Comparison of ENCODE assay signal across 11 mouse cellular contexts in the genomic region with DNA sequence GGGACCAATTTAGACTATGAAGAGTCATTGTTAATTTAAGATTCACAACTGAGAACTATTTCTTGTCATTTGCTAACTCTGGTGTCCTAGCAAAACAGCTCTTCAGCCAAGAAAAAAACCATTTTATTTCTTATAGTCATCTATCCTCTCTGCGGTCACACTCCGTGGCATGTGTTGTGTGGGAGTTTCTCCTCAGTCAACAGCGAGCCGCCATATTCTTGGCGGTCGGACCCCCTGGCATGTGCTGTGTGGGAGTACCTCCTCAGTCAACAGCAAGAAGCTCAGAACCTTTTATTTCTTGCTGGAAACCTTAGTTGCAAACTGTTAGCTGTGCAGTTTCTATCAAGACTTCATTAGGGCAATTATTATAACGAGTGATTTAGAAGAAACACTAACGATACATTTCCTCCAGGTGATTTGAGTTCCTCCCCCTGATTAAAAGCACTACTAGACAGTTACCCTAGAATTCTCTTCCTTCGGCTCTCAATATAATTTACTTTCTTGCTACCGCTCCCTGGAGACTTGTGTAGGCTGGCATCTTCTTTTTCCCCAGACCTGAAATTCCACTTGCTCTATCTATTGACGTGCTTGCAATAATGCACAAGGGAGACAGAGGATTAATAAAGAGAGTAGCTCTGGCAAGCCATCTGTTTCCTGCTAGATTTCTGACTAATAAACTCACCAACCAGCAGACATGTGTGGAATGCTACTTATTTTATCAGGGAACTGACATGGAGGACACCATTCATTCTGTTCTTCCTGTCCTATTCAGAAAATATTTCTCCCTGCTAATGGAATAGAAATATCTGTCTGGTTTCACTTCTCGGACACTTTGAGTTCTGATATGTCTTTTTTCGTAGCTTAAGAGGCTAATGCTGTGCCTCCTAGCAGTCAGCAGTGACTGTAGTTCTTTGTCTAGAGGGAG.
DNase-seq lines count a peak whose midpoint lies in the region; ATAC-seq and TF ChIP-seq lines count a peak whose summit lies in the region.
"Had no signal": no experiment of that assay in that cellular context is flagged by ENCODE, and none has a peak within 500 bp of the region (broad histone marks: within the 10 kb centered on the region; RNA-seq: fewer than 3 reads in every experiment).

No protein-coding gene starts in this region.

- H3K9me3 ChIP-seq in hindbrain, embryonic 13.5 days = no peaks in the 10 kb centered on the region
- H3K9me3 ChIP-seq in hindbrain, embryonic 11.5 days (ENCODE audit: control insufficient read depth, low read length) = no peaks in the 10 kb centered on the region
- no peaks in the 10 kb centered on the region for H3K9me3 ChIP-seq in forebrain, embryonic 16.5 days (ENCODE audit: control insufficient read depth, low read length)
- H3K9me3 ChIP-seq in liver, postnatal 0 days (ENCODE audit: low read length) = no peaks in the 10 kb centered on the region
- H3K9me3 ChIP-seq: limb, embryonic 13.5 days had no signal

- WGBS in hindbrain, embryonic 13.5 days = 77% methylated on average over 13 of the region's 13 CpGs
- WGBS in hindbrain, embryonic 11.5 days = 86% methylated on average over 13 of the region's 13 CpGs
- WGBS in forebrain, embryonic 16.5 days = 59% methylated on average over 13 of the region's 13 CpGs
- WGBS in liver, postnatal 0 days (ENCODE audit: insufficient replicate concordance) = 71% methylated on average over 13 of the region's 13 CpGs

- no peak for TF ChIP-seq CTCF in liver, postnatal 0 days (IDR thresholded peaks at IDR 0.05; ENCODE audit: low read depth)

- DNase-seq in hindbrain, embryonic 11.5 days (ENCODE audit: low spot score) = no peak
- peak; percentile 87 for DNase-seq in layer of hippocampus, adult 11-12 months (ENCODE audit: low spot score)
- DNase-seq in liver, postnatal 0 days = no peak
- DNase-seq in retina, embryonic 14.5 days (ENCODE audit: low spot score) = no peak
- no peak for DNase-seq in cerebellum, postnatal 25 days
- no peak for DNase-seq in adrenal gland, postnatal 14 days
- DNase-seq: cerebellum, postnatal 14 days had no signal

- no peaks in the 10 kb centered on the region for H3K36me3 ChIP-seq in hindbrain, embryonic 13.5 days
- no peaks in the 10 kb centered on the region for H3K36me3 ChIP-seq in hindbrain, embryonic 11.5 days (ENCODE audit: control insufficient read depth, insufficient read depth, low read length)
- no peaks in the 10 kb centered on the region for H3K36me3 ChIP-seq in forebrain, embryonic 16.5 days (ENCODE audit: control insufficient read depth, insufficient read depth)
- H3K36me3 ChIP-seq in liver, postnatal 0 days (replicated peaks; ENCODE audit: insufficient read depth, low read length) = no peaks in the 10 kb centered on the region
- H3K36me3 ChIP-seq: G1E; limb, embryonic 13.5 days had no signal

- H3K9ac ChIP-seq in hindbrain, embryonic 13.5 days = no peak overlapping the region
- H3K9ac ChIP-seq in hindbrain, embryonic 11.5 days (ENCODE audit: low read depth, low read length) = no peak overlapping the region
- no peak overlapping the region for H3K9ac ChIP-seq in forebrain, embryonic 16.5 days (replicated peaks; ENCODE audit: low read depth, low read length)
- H3K9ac ChIP-seq in liver, postnatal 0 days (replicated peaks) = no peak overlapping the region
- H3K9ac ChIP-seq: limb, embryonic 13.5 days had no signal

- 0 out of 2 replicates have a peak, but pooled peaks have one; percentile 16 for TF ChIP-seq EP300 in liver, postnatal 0 days (IDR thresholded peaks at IDR 0.05; ENCODE audit: low read depth)

- no peaks in the 10 kb centered on the region for H3K27me3 ChIP-seq in hindbrain, embryonic 13.5 days
- H3K27me3 ChIP-seq in hindbrain, embryonic 11.5 days (ENCODE audit: control insufficient read depth, insufficient read depth, low read length) = no peaks in the 10 kb centered on the region
- no peaks in the 10 kb centered on the region for H3K27me3 ChIP-seq in forebrain, embryonic 16.5 days (replicated peaks; ENCODE audit: control insufficient read depth, insufficient read depth, low read length)
- H3K27me3 ChIP-seq in liver, postnatal 0 days (ENCODE audit: insufficient read depth, low read length) = no peaks in the 10 kb centered on the region
- H3K27me3 ChIP-seq: limb, embryonic 13.5 days had no signal

- peaks cover 24% of the 10 kb centered on the region for H3K4me1 ChIP-seq in hindbrain, embryonic 13.5 days (replicated peaks)
- H3K4me1 ChIP-seq in hindbrain, embryonic 11.5 days (replicated peaks; ENCODE audit: control insufficient read depth, insufficient read depth, low read length) = no peaks in the 10 kb centered on the region
- peaks cover 10% of the 10 kb centered on the region for H3K4me1 ChIP-seq in forebrain, embryonic 16.5 days (replicated peaks; ENCODE audit: control insufficient read depth, insufficient read depth, low read length)
- no peaks in the 10 kb centered on the region for H3K4me1 ChIP-seq in liver, postnatal 0 days (ENCODE audit: insufficient read depth)

- no peak for ATAC-seq in hindbrain, embryonic 13.5 days (ENCODE audit: low FRiP score)
- ATAC-seq in hindbrain, embryonic 11.5 days (ENCODE audit: low FRiP score) = no peak
- peak; percentile 65 for ATAC-seq in forebrain, embryonic 16.5 days
- peak; percentile 23; the same call in 1 of the 2 replicates for ATAC-seq in liver, postnatal 0 days

- no peak overlapping the region for H3K4me3 ChIP-seq in hindbrain, embryonic 13.5 days
- no peak overlapping the region for H3K4me3 ChIP-seq in hindbrain, embryonic 11.5 days (ENCODE audit: low read depth, low read length)
- no peak overlapping the region for H3K4me3 ChIP-seq in forebrain, embryonic 16.5 days (replicated peaks; ENCODE audit: low read length)
- H3K4me3 ChIP-seq in liver, postnatal 0 days (ENCODE audit: low read depth, low read length) = no peak overlapping the region
- H3K4me3 ChIP-seq: limb, embryonic 13.5 days had no signal

- peak overlapping the region; percentile 55 for H3K27ac ChIP-seq in hindbrain, embryonic 13.5 days
- no peak overlapping the region for H3K27ac ChIP-seq in hindbrain, embryonic 11.5 days (ENCODE audit: low read depth, low read length)
- H3K27ac ChIP-seq in forebrain, embryonic 16.5 days (ENCODE audit: low read length) = 0 out of 2 replicates have a peak overlapping the region, but pooled peaks have one; percentile 0
- peak overlapping the region; percentile 44; the same call in 1 of the 2 replicates for H3K27ac ChIP-seq in liver, postnatal 0 days (ENCODE audit: low read depth)
- H3K27ac ChIP-seq: limb, embryonic 13.5 days had no signal

- no peak overlapping the region for H3K4me2 ChIP-seq in hindbrain, embryonic 13.5 days
- no peak overlapping the region for H3K4me2 ChIP-seq in hindbrain, embryonic 11.5 days (replicated peaks; ENCODE audit: low read depth, low read length)
- no peak overlapping the region for H3K4me2 ChIP-seq in forebrain, embryonic 16.5 days (ENCODE audit: low read length)
- no peak overlapping the region for H3K4me2 ChIP-seq in liver, postnatal 0 days (ENCODE audit: low read depth, low read length)
- H3K4me2 ChIP-seq: limb, embryonic 13.5 days had no signal

Comparison
In these comparisons a context has a peak if more than half of its experiments do, and no peak if none do; other contexts are left out.
1. ATAC-seq: peak in forebrain, embryonic 16.5 days (single experiment) and liver, postnatal 0 days (single experiment); none in hindbrain, embryonic 13.5 days (single experiment) and hindbrain, embryonic 11.5 days (single experiment).